Mouse (Mus musculus) mesoderm, embryonic 11.5 days (tissue): ENCODE data around the gene Mas1.

Source experiments
- DNase-seq: peaks from one replicate; pipeline ENCODE4 v3.0.0-alpha.2; 2012; ENCODE audit warnings: low read depth, low spot score

The Mas1 gene

DNA sequence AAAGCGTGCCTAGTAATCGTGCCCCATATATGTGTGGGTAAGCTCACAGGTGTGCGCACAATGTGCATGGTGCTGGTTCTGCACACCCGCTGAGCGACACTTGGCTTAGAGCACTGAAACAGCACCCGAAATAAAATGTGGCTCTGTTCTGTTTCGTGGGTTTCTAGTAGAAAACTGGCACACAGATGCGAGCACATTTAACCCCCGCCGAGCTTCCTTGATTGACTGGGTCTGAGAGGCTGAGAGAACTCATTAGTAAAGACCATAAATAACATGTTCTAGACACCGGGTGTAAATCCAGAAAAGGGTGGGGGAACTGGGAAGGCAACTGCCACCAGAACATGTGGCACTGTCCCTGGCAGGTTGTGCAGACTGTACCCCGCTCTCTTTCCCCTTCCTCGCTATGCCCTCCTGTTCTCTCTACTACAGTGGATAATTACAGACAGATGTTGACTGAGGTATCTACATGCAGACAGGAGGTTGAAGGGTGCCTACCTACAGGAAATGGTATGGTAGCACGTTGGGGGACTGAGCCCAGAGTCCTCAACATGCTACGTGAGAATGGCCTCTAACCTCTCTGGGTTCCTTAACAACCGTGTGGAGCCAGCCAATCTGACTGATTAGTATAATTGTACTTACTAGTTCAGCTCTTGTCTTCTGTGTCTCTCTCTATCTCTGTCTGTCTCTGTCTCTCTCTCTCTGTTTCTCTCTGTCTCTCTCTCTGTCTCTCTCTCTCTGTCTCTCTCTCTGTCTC is 4.5 kb upstream of the Mas1 start:
- DNase-seq: no peak

GRCm38 (mm10) chr17:12868640-12869039 is 697 bp upstream of the Mas1 start:
- no peak for DNase-seq

- DNase-seq: no peak
Measured at GRCm38 (mm10) chr17:12866853-12867252, 1.1 kb downstream of the Mas1 start.

DNA sequence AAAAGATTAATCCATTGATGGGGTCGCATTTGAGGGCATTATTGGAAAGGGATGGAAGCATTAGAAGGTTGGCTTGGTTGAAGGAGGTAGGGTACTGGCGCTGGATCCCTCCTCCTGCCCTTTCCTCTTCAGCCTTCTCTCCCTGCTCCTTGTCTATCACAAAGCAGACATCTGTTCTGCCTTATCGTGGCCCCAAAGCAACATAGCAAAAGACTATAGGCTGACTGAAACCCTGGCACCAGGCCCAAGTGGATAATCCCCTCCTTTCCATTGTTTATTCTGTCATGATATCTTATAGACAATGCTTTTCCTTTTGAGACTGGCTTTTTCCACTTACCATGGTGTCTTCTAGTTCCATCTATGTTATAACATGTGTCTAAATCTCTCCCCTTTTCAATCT is 2.5 kb downstream of the Mas1 start:
- DNase-seq: no peak

GRCm38 (mm10) chr17:12864111-12864510 is 3.8 kb downstream of the Mas1 start:
- DNase-seq: no peak

DNA sequence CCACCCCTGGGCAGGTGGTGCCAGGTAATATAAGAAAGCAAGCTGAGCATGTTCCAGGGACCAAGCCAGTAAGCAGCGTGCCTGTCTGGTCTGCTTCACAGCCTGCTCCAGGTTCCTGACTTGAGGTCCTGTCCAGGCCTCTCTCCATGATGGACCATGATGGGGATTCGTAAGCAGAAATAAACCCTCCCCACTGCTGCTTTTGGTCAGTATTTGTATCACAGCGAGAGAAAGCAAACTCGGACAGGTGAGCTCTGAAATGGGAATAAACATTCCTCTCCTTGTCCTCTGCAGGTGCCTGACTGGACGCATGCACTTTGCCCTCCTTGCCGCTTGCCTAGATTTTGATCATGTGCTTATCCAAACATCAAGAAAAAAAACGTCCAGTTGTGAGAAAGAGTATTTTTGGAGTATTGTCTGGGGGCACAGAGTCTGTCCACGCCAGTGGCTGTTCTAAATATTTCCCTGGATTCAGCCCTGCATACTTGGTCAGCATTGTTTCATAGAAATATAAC is 8.9 kb downstream of the Mas1 start:
- DNase-seq: no peak

- no peak for DNase-seq
Measured at GRCm38 (mm10) chr17:12858072-12858471, 9.9 kb downstream of the Mas1 start.

GRCm38 (mm10) chr17:12857395-12857794 is 10.5 kb downstream of the Mas1 start:
- DNase-seq: no peak

DNA sequence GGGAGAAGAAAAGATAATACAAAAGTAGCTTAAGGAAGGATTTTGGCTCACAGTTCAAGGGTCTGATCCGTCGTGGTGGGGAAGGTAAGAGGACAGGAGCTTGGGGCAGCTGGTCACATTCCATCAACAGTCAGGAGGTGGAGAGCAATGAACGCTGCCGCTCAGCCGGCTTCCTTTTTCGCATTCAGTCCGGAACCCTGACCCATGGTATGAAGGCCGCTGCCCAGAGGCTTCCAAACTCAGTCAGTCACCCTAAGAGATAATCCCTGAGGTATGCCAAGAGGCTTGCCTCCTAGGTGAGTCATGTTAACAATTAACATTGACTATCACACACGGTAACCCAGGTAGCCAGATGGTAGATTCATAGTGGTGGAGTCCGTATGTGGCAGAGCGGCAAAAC is 13.6 kb downstream of the Mas1 start:
- DNase-seq: no peak

GRCm38 (mm10) chr17:12853821-12854220 is 14.1 kb downstream of the Mas1 start:
- DNase-seq: no peak

DNA sequence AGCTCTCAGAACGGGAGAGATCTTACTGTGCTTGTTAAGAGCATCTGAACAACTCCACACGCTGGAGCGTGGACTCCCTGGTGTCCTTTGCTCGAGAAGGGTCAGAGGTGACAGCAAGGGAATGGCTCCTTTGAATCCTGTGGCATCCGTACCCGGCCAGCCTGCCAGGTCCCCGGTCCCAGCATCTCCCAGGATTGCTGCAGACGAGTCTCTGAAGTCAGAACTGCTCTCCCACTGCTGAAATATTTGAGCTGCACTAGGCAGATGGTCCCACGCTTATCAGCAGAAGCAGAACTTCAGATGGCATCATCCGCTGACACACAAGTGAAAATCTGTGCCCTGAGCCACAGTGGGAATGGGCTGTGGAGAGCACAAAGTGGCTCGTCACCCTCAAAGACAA is 16.3 kb downstream of the Mas1 start:
- no peak for DNase-seq

DNA sequence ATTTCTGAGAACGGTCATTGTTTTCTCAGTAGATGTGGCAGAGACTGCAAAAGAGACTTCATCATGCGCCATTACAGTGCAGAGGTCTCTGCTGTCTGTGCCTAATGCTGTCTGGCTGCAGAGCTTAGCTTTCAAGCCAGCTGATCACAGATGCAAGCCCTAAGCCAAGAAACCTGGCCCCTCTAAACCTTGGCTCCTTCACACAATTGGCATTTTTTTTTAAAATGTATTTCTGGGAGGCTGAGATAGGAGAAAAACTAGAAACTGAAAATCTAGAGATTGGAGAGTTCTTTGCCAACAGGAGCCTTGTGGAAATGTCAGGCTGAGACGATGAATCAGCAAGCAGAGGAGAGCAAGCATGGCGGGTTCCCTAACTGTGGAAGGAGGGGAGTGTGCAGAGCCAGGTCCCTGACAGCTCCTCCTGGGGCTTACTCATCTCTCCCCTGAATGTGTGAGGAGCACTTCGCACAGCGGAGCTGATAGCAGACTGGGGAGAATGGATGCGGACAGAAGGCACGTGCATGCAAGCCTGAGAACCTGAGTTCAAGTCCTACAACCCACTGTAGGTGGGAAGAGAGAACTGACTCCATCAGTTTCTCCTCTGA is 18.1 kb downstream of the Mas1 start:
- no peak for DNase-seq

DNA sequence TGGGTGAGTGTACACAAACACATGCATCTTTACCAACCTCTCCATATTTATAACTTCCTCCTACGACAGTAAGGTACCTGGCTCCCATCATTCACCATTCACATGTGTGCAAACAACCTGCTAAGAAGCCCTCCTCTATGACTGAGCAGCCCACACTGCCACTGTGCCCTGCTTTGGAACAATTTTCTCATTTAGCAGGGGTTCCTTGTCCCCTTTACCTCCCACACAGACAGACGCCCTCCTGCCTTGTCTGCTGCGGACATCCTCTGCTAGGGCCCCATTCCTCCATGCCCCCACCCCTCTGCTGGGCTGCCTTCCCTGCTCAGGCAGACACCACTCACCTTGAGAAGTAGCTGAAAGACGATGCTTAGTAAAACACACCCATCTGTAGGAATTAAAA is 20.2 kb downstream of the Mas1 start:
- no peak for DNase-seq

DNA sequence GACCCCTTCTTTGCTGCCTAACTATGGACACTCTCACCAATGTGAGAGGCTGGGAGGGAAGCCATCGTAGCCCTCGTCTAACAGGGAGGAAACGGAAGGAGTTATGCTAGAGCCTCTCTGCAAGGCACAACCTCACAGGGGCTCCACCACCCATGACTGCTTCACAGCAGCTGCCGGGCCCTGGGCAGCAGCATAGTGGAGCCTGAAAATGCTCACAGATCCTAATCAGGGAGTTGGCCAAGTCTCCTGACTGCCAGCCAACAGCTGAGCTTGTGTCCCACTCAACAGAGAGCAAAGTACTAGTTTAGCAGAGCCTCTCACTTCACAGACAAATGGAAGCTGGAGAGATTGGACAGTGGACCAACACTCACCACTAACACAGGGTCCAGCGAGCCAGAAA is 21.5 kb downstream of the Mas1 start:
- DNase-seq: no peak

DNA sequence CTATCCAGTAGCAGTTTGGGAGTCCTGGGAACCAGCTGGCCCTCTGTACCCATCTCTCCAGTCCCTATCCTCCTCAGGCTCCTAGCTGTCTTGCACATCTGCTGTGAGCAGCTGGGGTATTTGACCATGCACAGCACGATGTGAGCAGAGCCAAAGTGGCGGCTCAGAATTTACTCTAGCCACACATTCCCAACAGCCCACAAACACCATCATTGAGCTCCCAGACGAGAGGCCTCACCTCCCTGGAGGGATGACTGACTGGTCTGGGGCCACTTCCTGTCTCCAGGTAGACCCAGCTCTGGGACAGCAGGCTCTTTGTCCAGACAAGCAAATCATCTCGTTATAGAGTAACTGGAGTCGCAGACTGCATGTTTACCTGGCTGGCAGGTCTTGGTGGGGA is 22.1 kb downstream of the Mas1 start:
- no peak for DNase-seq

- no peak for DNase-seq
Measured at GRCm38 (mm10) chr17:12844540-12844939, 23.4 kb downstream of the Mas1 start.

- no peak for DNase-seq
Measured at GRCm38 (mm10) chr17:12843826-12844225, 24.1 kb downstream of the Mas1 start.

GRCm38 (mm10) chr17:12839475-12840267 is 28.3 kb downstream of the Mas1 start:
- DNase-seq: no peak

GRCm38 (mm10) chr17:12835738-12836137 is 32.2 kb downstream of the Mas1 start:
- DNase-seq: no peak

DNA sequence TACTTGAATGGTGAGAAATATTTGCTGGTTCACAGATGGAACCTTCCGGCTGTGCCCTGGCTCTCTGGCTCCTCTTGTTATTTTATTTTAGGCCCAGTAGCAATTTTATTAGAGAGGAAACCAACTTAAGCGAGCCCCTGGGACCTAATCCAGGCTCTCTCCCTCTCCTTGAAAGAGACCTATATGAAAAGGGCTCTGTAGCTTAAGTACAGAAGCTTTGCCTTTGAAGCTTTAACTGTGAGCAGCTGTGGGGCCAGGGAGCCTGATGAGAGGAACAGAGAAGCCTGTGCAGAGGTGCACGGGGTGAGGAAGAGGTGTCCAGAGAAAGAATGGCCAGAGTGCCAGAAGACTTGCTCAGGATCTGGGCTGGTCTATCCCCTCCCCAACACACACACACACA is 33.1 kb downstream of the Mas1 start:
- DNase-seq: no peak

- DNase-seq: no peak
Measured at GRCm38 (mm10) chr17:12834317-12834716, 33.6 kb downstream of the Mas1 start.

DNA sequence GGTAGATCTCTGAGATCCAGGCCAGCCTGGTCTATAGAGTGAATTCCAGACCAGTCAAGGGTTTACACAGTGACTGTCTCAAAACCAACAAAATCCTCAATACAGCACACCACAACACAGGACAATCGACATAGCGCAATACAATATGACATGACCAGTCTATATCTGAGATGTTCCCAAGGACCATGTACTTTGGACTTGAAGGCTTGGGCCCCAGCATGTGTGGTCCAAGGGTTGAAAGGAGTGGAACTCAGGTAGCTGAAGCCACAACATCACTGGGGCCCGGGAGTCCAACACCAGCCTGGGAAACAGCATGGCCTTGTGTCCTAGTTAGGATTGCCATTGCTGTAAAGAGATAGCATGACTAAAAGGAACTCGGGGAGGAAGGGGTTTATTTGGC is 35.3 kb downstream of the Mas1 start:
- DNase-seq: no peak

GRCm38 (mm10) chr17:12832231-12832630 is 35.7 kb downstream of the Mas1 start:
- DNase-seq: no peak
